Mouse (Mus musculus) urinary bladder, postnatal 10 days (tissue): ENCODE results near the gene Nr5a1.
A peak's percentile ranks its signal among the peaks of the same experiment; 100 is the strongest.

ENCODE experiments used
- DNase-seq: peaks from one replicate; pipeline ENCODE4 v3.0.0; 2022; ENCODE audit warnings: low spot score

The Nr5a1 gene

GRCm38 (mm10) chr2:38647661-38648060 is 66.7 kb downstream of the Nr5a1 start:
- DNase-seq: no peak

GRCm38 (mm10) chr2:38647201-38647606 is 67.1 kb downstream of the Nr5a1 start:
- no peak for DNase-seq

DNA sequence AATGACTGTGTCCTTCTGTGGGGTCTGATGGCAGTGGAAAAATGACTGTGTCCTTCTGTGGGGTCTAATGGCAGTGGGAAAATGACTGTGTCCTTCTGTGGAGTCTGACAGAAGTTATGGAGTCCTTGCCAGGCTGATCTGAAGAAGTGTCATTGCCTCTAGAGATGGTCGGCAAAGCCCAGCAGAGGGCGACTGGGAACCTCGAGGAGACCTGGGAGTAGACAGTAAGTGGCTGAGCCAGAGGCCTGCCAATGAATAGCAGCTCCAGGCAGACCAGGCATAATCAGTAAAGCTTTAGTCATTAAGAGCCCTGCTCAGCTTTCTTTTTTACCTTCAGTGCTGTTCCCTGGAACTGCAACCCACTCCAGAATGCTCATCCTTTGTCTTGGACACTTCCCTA is 68.4 kb downstream of the Nr5a1 start:
- no peak for DNase-seq

DNA sequence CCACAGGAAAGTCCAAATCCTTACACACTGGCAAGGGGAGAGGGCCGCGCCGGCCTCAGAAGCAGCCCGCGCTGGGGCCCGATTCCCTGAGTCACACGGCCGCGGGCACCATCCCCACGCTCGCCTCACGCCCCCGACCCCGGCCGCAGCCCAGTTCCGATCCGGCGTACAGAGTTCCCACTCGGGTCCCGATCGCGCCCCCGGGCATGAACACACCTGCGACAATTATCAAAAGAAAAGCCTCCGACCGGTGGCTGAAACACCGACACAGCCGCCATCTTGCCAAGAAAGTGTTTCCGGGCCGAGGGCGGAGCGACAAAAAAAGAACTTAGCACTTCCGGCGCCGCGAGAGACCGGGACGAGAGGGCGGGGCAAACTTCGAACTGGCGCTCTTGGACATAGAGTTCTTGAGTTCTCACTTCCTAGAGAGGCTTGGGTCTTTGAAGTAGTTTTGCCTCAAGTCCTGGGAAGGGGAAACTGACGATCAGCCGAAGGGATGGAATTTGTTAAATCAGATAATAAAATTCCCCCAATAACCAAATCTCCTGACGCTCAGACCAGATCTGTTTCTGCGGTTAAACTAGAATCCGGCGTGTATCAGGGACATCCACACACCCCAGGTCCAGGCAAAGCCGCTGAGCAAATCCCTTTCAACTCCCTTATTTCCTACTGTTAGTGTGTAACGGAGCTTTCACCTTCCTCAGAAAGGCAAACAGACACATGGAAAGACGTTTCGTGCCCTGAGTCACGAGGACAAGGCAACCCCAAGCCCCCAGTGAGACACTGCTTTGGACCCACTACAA is 70.5 kb downstream of the Nr5a1 start, which contains the start of gene Psmb7:
Gene Psmb7 (minus strand): TSS at position 463 of the 803 bp plus-strand sequence.
- peak; percentile 47 for DNase-seq
